ENCODE assay signal across 15 mouse cellular contexts in genomic region chr1:63190851-63191250, GRCm38 (mm10). TPM values are rescaled to one million over a fixed set of nuclear protein-coding genes. Genes with fewer than 3 reads are reported as not detected.
DNase-seq lines count a peak whose midpoint lies in the region; ATAC-seq lines count a peak whose summit lies in the region.
"Had no signal": no experiment of that assay in that cellular context is flagged by ENCODE, and none has a peak within 500 bp of the region (broad histone marks: within the 10 kb centered on the region; RNA-seq: fewer than 3 reads in every experiment).

No protein-coding gene starts in this region.

- no peak for DNase-seq in heart, adult 8-10 months (ENCODE audit: low spot score)
- DNase-seq in limb, embryonic 10.5 days (ENCODE audit: low spot score): no peak
- peak; percentile 51 to 55 for DNase-seq in kidney, postnatal 25 days
- DNase-seq in layer of hippocampus, adult 11-12 months (ENCODE audit: low spot score): no peak
- no peak for DNase-seq in layer of hippocampus, postnatal 36 days

- H3K4me2 ChIP-seq in heart, embryonic 14.5 days (ENCODE audit: low read length): peak overlapping the region; percentile 27; the same call in 1 of the 2 replicates
- H3K4me2 ChIP-seq in limb, embryonic 12.5 days: no peak overlapping the region
- H3K4me2 ChIP-seq in embryonic facial prominence, embryonic 13.5 days: no peak overlapping the region
- H3K4me2 ChIP-seq: forebrain, embryonic 13.5 days; midbrain, embryonic 13.5 days had no signal

- no peak for ATAC-seq in heart, embryonic 14.5 days (ENCODE audit: insufficient number of reproducible peaks, insufficient read depth, low FRiP score, low read depth)
- ATAC-seq in limb, embryonic 12.5 days (ENCODE audit: insufficient number of reproducible peaks, insufficient read depth, low FRiP score, low TSS enrichment, low read depth): peak; percentile 47; the same call in 1 of the 2 replicates
- ATAC-seq in embryonic facial prominence, embryonic 13.5 days (ENCODE audit: insufficient number of reproducible peaks, insufficient read depth, low FRiP score, low TSS enrichment, low read depth): 0 out of 2 replicates have a peak, but pooled peaks have one; percentile 20
- ATAC-seq: forebrain, embryonic 13.5 days; midbrain, embryonic 13.5 days had no signal

- 24% methylated on average over 8 of the region's 8 CpGs for WGBS in heart, embryonic 14.5 days
- WGBS in limb, embryonic 12.5 days: 78% methylated on average over 8 of the region's 8 CpGs
- WGBS in limb, embryonic 10.5 days: 91% methylated on average over 8 of the region's 8 CpGs
- WGBS in embryonic facial prominence, embryonic 13.5 days: 48% methylated on average over 8 of the region's 8 CpGs

- H3K9ac ChIP-seq in heart, embryonic 14.5 days (ENCODE audit: low read length): no peak overlapping the region
- no peak overlapping the region for H3K9ac ChIP-seq in limb, embryonic 12.5 days (replicated peaks)
- no peak overlapping the region for H3K9ac ChIP-seq in embryonic facial prominence, embryonic 13.5 days
- H3K9ac ChIP-seq: forebrain, embryonic 13.5 days; liver, embryonic 14.5 days; midbrain, embryonic 13.5 days had no signal

- H3K36me3 ChIP-seq in heart, embryonic 14.5 days (ENCODE audit: control insufficient read depth, insufficient read depth, low read length): no peaks in the 10 kb centered on the region
- no peaks in the 10 kb centered on the region for H3K36me3 ChIP-seq in limb, embryonic 12.5 days
- no peaks in the 10 kb centered on the region for H3K36me3 ChIP-seq in limb, embryonic 10.5 days
- H3K36me3 ChIP-seq in embryonic facial prominence, embryonic 13.5 days: no peaks in the 10 kb centered on the region
- H3K36me3 ChIP-seq: midbrain, embryonic 13.5 days had no signal

- H3K27me3 ChIP-seq in heart, embryonic 14.5 days (ENCODE audit: control insufficient read depth, insufficient read depth, low read length): no peaks in the 10 kb centered on the region
- H3K27me3 ChIP-seq in limb, embryonic 12.5 days: 0 out of 2 replicates have a peak, but pooled peaks cover 3% of the 10 kb centered on the region
- no peaks in the 10 kb centered on the region for H3K27me3 ChIP-seq in limb, embryonic 10.5 days (ENCODE audit: low read depth, poor library complexity, severe bottlenecking)
- no peaks in the 10 kb centered on the region for H3K27me3 ChIP-seq in embryonic facial prominence, embryonic 13.5 days
- H3K27me3 ChIP-seq: forebrain, embryonic 13.5 days; midbrain, embryonic 13.5 days had no signal

- peaks cover 5 to 15% of the 10 kb centered on the region in 2 experiments for H3K4me1 ChIP-seq in heart, embryonic 14.5 days (ENCODE audit: control insufficient read depth in 2 of 2, insufficient read depth in 2 of 2, low read length in 2 of 2)
- no peaks in the 10 kb centered on the region for H3K4me1 ChIP-seq in limb, embryonic 12.5 days (replicated peaks)
- no peaks in the 10 kb centered on the region for H3K4me1 ChIP-seq in limb, embryonic 10.5 days
- peaks cover 20% of the 10 kb centered on the region; the same call in 1 of the 2 replicates for H3K4me1 ChIP-seq in embryonic facial prominence, embryonic 13.5 days
- H3K4me1 ChIP-seq: forebrain, embryonic 13.5 days; midbrain, embryonic 13.5 days had no signal

- H3K27ac ChIP-seq in heart, embryonic 14.5 days (replicated peaks in 1 of 2; ENCODE audit: control insufficient read depth in 1 of 2, insufficient read depth in 1 of 2, low read depth in 2 of 2, low read length in 2 of 2): peak overlapping the region; percentile 50 to 60
- 0 out of 2 replicates have a peak overlapping the region, but pooled peaks have one; percentile 23 for H3K27ac ChIP-seq in limb, embryonic 12.5 days
- no peak overlapping the region for H3K27ac ChIP-seq in limb, embryonic 10.5 days
- peak overlapping the region; percentile 34 for H3K27ac ChIP-seq in embryonic facial prominence, embryonic 13.5 days
- H3K27ac ChIP-seq: forebrain, embryonic 13.5 days; layer of hippocampus, adult 2 months; liver, embryonic 14.5 days; midbrain, embryonic 13.5 days had no signal

- H3K4me3 ChIP-seq in heart, embryonic 14.5 days (ENCODE audit: control insufficient read depth in 1 of 2, insufficient read depth in 1 of 2, low read depth in 1 of 2, low read length in 2 of 2): no peak overlapping the region; a peak in 1 of 4 replicates
- H3K4me3 ChIP-seq in limb, embryonic 12.5 days (replicated peaks): no peak overlapping the region
- no peak overlapping the region for H3K4me3 ChIP-seq in limb, embryonic 10.5 days
- H3K4me3 ChIP-seq in embryonic facial prominence, embryonic 13.5 days: no peak overlapping the region
- H3K4me3 ChIP-seq: forebrain, embryonic 13.5 days; layer of hippocampus, adult 2 months; midbrain, embryonic 13.5 days had no signal

- no peaks in the 10 kb centered on the region for H3K9me3 ChIP-seq in heart, embryonic 14.5 days (ENCODE audit: control insufficient read depth, low read length)
- H3K9me3 ChIP-seq in limb, embryonic 12.5 days: no peaks in the 10 kb centered on the region
- no peaks in the 10 kb centered on the region for H3K9me3 ChIP-seq in limb, embryonic 10.5 days (replicated peaks)
- no peaks in the 10 kb centered on the region for H3K9me3 ChIP-seq in embryonic facial prominence, embryonic 13.5 days
- H3K9me3 ChIP-seq: forebrain, embryonic 13.5 days; midbrain, embryonic 13.5 days had no signal

RNA-seq across cellular contexts. Expression of gene Ndufs1, which starts 14.2 kb away (rescaled TPM):
- 382 and 415 TPM in 2 replicates for polyA plus RNA-seq in heart, embryonic 14.5 days (2014; fragmentation: Nextera tagmentation; extraction: Ambion mirVana)
- 100 to 1,000 TPM; 786 to 841 (median 811) TPM for total RNA-seq in heart, adult 8-10 months (2022)
- 139 and 141 TPM in 2 replicates for polyA plus RNA-seq in limb, embryonic 12.5 days (2016; fragmentation: Nextera tagmentation; extraction: Ambion mirVana)
- polyA plus RNA-seq in limb, embryonic 10.5 days (2016; fragmentation: Nextera tagmentation; extraction: Ambion mirVana): 151 and 163 TPM in 2 replicates
- polyA plus RNA-seq in embryonic facial prominence, embryonic 13.5 days (2015; fragmentation: Nextera tagmentation; extraction: Ambion mirVana): 124 and 125 TPM in 2 replicates
- total RNA-seq in layer of hippocampus, postnatal 36 days (2021): 100 to 1,000 TPM; 159 to 165 TPM

RNA-seq across cellular contexts. Expression of gene Eef1b2, which starts 14.2 kb away (rescaled TPM):
- 358 and 403 TPM in 2 replicates for polyA plus RNA-seq in heart, embryonic 14.5 days (2014; fragmentation: Nextera tagmentation; extraction: Ambion mirVana)
- 100 to 1,000 TPM; 335 to 493 (median 403) TPM for total RNA-seq in heart, adult 8-10 months (2022)
- polyA plus RNA-seq in limb, embryonic 12.5 days (2016; fragmentation: Nextera tagmentation; extraction: Ambion mirVana): 528 and 595 TPM in 2 replicates
- 676 and 742 TPM in 2 replicates for polyA plus RNA-seq in limb, embryonic 10.5 days (2016; fragmentation: Nextera tagmentation; extraction: Ambion mirVana)
- polyA plus RNA-seq in embryonic facial prominence, embryonic 13.5 days (2015; fragmentation: Nextera tagmentation; extraction: Ambion mirVana): 645 and 705 TPM in 2 replicates
- 100 to 1,000 TPM; 345 to 386 TPM for total RNA-seq in layer of hippocampus, postnatal 36 days (2021)

RNA-seq across cellular contexts. Expression of gene Gpr1, which starts 23.5 kb away (rescaled TPM):
- polyA plus RNA-seq in heart, embryonic 14.5 days (2014; fragmentation: Nextera tagmentation; extraction: Ambion mirVana): 0.09 and 0.20 TPM in 2 replicates
- under 1 TPM; 0.25 to 0.55 (median 0.40) TPM for total RNA-seq in heart, adult 8-10 months (2022)
- polyA plus RNA-seq in limb, embryonic 12.5 days (2016; fragmentation: Nextera tagmentation; extraction: Ambion mirVana): 0.20 TPM in 1 of 2 replicates, not detected in the other
- 0.08 and 0.15 TPM in 2 replicates for polyA plus RNA-seq in limb, embryonic 10.5 days (2016; fragmentation: Nextera tagmentation; extraction: Ambion mirVana)
- polyA plus RNA-seq in embryonic facial prominence, embryonic 13.5 days (2015; fragmentation: Nextera tagmentation; extraction: Ambion mirVana): 0.14 TPM in 1 of 2 replicates, not detected in the other
- under 1 TPM; 0.62 to 0.63 TPM for total RNA-seq in layer of hippocampus, postnatal 36 days (2021)
- total RNA-seq: granulocyte monocyte progenitor cell, adult 5-6 weeks; neutrophil, adult 5-6 weeks had no signal
- polyA plus RNA-seq: liver, embryonic 14.5 days; small intestine, adult 2 months had no signal

Comparison
In these comparisons a context has a peak if more than half of its experiments do, and no peak if none do; other contexts are left out.
1. DNase-seq: peak in kidney, postnatal 25 days (2 of 2); none in heart, adult 8-10 months (single experiment), limb, embryonic 10.5 days (single experiment), layer of hippocampus, adult 11-12 months (single experiment) and layer of hippocampus, postnatal 36 days (0 of 2).